Mouse (Mus musculus) CD8-positive naive resting alpha-beta T cell, adult 2 months (primary cell): ENCODE data around the gene Nudt21.

Experiments
- DNase-seq, 2 experiments: peaks; one replicate each; pipeline ENCODE4 v3.0.0; 2022; ENCODE audit warnings: low read depth in 2 of 2, low spot score in 2 of 2

The Nudt21 gene

DNA sequence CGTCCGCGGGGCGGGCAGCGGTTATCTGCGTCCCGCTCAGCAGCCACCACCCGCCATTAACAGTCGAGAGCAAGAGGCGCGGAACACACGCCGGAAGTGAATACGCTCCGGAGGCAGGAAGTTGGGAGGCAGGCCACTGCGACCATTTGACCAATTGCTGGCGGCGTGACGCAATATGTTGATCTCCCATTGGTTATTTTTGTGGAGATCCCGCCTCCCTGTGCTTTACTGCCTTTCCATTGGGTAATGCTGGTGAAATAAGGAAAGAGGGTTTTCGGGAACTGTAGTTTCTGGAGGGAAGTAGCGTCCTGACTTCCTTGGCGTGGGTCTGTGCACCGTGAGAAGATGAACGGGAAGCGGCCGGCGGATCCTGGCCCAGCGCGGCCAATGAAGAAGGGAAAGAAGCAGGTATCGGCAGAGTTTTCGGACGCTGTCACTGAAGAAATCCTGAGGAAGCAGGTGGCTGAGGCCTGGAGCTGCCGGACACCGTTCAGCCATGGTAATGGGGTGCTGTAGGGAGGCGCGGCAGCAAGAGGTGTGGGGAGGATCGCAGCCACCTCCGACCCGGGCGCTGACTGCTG is at the start of gene Nudt21, which contains the start of gene Ogfod1:
Nudt21 (minus strand) TSS at position 88 of the 581 bp plus-strand sequence.
Ogfod1 (plus strand) TSS at position 255 of the 581 bp plus-strand sequence.
- peak; percentile 90 to 93 for DNase-seq

DNA sequence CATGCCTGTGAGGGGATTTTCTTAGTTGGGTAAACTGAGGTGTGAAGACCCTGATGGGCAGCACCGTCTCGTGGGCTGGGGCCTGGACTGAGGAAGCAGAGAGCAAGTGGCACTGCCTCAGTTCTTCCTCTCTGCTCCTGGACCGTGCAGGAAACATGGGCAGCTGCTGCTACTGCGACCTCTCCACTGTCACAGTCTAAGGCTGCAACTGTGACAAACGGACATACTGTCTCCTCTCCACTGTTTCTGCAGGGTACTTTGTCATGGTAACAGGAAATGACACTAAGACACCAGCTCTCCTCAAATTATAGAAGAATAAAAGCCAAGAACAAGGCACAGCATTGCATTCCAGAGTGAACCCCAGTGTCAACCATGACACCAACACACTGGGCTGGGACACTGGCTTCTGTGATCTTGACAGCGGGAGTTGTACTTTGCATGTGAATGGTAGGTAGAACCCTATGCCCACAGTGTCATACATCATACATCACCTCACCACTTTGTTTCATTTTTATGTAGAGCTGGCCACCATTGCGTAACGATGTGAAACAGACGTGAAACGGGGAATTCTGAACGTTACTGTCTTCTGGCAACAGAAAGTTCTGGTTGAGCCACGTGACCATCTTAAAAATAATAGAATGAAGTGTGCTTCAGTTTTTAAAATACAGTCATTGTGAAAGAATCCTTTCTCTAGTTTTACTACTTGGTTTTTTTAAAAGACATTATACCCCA is 39.8 kb upstream of the Nudt21 start:
- no peak for DNase-seq

DNA sequence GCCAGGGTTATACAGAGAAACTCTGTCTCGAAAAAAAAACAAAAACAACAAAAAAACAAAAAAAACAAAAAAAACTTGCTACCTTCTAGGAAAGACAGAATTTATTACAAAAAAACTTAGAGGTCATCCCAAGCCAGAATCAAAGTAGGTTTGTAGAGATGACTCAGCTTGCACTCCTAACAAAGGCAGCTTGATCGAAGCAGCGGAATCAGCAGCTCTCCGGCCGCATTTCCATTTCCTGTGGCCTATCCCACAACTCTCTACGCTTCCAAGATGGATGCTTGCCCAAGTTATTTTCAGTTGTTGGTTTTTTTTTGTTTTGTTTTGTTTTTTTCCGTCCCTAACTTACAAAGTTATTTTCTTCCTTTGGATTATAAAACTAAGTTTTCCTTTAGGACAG is 32.0 kb upstream of the Nudt21 start:
- DNase-seq: no peak

DNA sequence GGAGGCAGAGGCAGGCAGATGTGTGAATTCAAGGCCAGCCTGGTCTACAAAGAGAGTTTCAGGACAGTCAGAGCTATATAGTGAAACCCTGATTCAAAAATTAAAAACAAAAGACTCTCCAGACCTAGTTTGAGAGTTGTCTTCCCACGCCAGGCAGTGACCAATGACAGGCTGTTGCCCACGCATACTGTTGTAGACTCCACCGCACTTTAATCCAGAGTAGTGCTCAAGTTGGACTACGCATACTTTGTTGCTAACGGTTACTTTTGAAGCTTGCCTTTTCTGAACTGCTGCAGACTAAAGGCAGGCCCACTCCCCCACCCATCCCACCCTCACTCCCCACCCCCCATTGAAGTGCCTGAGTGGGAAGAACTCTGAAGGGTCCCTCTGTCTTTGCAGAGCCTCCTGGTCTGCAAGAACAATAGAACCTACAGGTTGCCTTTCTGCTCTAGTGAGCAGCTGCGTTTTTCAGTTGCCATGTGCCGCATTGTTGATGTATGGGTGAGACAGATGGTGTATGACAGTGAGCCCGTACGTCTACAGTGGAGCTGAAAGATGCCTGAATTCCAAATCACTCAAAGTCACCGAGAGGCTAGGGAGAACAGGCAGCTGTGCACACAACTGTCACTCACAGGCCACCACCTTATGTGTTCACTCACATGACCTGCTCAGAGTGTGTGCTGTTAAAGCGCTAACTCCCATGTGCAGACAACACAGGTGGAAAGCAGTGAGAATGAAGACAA is 29.5 kb upstream of the Nudt21 start:
- no peak for DNase-seq

DNA sequence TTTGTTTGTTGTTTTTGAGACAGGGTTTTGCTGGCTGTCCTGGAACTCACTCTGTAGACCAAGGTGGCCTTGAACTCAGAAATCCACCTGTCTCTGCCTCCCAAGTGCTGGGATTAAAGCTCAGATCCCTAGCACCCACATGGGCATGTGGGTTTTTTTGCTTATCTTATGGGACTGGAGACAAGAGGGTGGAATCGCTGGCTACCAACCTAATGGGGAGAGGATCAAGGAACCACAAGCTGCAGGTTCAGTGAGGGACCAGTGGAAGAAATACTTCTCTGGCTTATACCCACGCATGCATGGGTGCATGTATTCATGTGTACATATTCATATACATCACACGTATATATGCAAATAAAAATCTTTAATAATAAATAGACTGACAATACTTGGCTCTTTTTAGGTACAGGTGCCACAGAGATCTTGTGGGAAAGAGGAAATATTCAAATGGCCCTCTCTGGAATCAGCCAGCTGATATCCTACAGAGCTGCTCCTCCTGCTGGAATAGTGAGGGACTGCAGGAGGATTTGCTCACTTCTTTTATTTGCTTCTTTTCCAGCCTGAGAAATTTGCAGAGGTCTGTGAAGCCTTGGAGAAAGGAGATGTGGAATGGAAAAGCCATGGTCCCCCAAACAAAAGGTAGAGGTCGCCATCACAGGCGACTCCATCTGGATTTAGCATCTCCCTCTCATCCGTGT is 20.5 kb upstream of the Nudt21 start:
- peak in 1 of 2 experiments; percentile 14 for DNase-seq

DNA sequence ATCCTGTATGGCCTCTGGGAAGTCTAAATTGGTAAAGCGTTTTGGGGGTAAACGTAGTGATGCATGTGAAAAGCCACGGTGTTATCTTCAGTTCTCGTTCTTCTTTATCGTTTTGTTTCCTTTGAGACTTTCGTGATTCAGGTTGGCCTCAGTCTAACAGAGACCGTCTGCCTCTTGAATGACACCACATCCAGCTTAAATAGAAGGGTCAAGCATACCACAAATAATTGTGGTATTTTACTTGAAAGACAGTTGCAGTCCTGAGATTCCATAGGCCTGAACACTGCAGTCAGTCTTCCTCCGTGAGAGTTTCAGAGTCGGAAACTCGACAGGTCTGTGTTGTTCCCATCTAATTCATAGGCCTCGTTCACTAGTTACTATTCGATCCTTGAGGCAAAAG is 15.9 kb upstream of the Nudt21 start:
- DNase-seq: no peak

DNA sequence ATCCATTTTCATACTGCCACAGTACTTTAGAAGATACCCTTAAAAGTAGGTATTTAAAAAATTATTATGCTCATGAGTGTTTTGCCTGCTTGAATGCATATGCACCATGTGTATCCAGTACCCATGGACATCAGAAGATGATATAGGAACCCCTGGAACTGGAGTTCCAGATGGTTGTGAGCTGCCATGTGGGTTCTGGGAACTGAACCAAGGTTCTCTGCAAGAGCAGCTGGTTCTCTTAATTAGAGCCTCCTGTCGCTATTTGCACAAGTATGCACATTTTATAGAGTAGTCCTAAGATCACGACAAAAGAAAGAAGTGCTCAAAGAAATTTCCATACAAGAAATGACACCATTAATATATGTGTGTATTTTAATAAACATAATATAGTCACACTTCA is 11.0 kb upstream of the Nudt21 start:
- no peak for DNase-seq

DNA sequence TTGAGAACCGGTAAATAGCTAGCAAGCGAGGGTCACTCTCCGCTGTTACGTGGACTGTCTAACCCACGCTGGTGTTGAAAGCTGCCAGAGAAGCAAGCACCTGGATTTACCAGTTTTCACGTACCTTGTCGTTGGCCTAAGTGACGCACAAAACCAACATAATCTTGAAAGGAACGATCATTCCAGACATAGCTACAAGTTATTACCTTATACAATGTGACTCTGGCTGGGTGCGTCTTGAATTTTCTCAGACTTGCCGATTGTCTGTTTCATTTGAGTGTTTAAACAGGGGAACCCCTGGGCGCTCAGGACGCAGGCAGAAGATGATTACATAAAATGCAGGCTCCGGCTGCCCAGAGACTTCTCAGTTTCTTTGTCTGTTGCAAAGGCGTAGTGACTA is 975 bp upstream of the Nudt21 start:
- DNase-seq: peak in 1 of 2 experiments; percentile 12

DNA sequence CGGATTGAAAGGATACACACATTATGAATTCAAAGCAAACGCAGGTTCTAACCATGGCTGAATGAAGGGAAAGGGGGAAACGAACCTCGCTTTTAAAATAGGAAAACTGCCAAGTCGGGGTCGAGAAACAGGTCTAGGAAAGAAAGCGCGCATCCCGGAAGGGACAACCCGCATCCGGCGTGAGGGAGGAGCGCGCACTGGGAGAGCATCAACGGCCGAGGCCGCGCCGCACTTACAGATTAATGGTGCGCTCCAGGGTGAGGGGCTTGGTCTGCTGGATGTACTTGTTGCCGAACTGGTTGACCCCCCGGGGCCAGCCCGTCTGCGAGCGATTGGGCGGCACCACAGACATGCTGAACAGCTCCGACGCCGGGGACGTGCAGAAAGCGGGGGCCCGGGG is 290 bp downstream of the Nudt21 start:
- peak; percentile 23 to 47 for DNase-seq

DNA sequence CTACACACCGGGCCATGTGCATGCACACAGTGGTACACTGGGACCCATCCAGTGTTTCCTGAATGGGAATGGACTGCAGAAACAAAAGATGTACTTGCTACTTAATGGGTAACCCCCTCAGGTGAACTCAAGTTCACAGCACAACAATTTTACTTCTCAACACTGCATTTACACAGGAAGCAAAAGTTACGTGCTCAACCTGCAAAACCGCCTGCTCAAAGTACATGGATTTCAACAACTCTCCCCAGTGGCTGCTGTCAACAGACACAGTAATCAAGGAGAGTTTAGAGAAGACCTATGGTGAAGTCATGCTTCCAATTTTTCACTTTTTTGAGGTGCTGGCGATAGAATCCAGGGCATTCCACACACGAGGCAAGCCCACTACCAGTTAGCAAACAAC is 1.6 kb downstream of the Nudt21 start:
- DNase-seq: no peak

DNA sequence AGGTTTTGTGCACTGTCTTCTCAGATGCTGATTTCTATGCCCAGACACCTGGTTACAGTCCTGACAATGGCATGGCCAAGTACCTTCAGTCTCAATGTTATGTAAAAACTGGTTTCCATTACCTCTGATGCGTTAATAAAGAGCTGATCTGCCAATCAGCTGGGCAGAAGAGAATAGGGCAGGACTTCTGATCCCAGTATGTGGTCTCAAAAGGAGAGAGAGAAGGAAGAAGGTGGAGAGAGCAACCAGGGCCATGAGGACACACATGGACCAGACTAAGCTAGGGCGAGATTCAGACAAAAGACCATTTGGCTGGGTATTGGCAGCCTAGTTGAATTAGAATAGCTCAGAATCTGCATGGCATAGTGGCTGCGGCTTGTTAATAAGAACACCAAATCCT is 3.2 kb downstream of the Nudt21 start:
- DNase-seq: no peak

DNA sequence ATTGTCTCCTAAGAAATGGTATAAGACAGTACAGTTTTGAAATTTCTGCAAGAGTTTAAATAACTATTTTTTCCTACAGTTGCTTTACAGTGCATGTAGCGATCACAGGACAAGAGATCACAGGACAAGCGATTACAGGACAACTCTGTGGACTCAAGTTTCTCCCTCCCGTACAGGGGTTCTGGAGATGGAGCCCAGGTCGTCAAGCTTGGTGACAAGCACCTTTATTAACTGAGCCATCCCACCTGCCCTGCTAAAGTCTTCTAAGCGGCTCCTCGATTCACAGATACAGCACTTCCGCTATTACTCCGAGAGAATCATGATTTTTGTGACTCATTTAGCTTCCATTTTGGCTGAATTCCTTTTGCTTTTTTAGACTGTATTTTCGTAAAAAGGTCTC is 7.1 kb downstream of the Nudt21 start:
- DNase-seq: no peak

DNA sequence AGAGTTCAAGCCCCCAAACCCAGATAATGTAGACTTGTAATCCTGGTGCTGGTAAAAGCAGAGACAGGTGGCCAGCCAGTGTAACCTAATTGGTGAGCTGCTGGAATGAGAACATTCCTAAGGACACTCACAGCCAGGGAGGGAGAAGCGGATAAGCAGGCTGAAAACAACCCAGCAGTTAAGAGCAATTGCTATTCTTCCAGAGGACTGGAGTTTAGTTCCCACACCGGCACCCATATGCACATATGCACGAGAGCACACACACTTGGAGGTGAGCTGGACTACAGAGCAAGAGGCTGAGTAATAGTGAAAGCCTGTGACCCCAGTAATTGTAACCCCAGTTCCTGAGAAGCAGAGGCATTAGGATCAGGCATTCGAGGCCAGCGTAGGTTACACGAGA is 12.9 kb downstream of the Nudt21 start:
- DNase-seq: no peak

DNA sequence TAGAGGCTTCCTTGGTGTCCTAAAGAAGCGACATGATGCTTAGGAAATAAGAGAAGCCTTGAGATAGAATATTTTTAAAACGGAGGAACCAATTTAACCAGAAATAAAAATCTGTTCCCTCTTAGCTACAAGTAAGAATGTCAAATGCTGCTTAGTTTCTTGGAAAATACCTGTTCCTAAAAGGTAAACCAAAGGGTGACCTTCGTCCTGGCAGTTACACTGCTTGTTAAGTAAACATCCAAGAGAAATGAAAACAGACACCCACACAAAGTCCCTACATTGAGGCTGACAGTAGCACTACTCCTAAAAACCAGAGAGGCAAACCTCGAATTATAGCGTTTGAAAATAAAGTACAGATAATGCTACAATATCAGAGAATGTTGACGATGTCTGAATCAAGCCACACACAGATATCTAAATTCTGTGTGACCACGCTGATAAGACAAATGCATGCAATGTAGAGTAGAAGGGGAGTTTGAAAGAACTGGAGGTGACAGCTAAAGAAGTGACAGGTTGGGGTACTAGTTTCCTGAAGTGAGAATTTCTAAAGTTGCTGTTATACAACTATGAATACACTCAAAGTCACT is 23.7 kb downstream of the Nudt21 start:
- DNase-seq: no peak

DNA sequence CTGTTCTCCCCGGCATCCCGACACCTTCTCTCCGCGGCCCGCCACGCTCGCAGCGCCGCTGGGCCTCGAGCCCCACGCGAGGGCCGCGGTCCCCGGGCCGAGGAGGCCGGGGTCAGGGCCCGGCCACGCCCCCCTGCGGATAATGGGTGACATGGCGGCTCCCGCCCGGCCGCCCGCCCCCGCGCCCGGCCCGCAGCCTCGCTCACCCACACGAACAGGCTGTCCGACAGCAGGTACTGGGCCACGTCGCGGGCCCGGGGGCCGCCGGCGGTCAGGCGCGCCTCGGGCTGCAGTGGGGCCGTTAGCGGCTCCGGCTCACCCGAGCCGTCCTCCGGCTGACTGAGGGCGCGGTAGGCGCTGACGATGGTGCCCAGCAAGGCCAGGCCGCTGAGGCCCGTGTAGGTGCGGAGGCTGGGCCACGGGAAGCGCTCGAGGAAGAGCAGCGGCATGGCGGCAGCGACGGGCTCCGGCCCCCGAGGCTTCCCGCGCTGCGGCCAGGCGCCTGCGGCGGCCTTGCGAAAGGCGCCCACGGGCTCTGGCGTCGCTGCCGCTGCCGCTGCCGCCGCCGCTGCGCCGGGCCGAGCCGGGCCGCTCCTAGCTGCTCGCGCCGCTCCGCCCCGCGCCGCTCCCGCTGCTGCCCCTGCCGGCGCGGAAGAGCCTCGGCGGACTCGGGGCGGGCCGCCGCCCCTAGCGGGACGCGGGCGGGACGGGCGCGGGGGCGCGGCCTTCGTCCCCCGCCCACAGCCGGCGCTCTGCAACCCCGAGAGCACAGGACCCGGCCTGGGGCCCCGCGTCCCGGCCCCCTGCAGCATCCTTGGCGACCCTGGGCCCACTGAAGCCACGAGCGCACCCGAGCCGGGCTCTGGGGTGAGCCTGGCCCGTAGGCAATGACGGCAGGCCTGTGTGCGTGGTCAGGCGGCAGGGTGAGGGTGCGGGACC is 24.5 kb downstream of the Nudt21 start, which contains the start of gene Amfr:
Amfr (minus strand) TSS at position 830 of the 939 bp plus-strand sequence.
- DNase-seq: peak; percentile 41 to 46

DNA sequence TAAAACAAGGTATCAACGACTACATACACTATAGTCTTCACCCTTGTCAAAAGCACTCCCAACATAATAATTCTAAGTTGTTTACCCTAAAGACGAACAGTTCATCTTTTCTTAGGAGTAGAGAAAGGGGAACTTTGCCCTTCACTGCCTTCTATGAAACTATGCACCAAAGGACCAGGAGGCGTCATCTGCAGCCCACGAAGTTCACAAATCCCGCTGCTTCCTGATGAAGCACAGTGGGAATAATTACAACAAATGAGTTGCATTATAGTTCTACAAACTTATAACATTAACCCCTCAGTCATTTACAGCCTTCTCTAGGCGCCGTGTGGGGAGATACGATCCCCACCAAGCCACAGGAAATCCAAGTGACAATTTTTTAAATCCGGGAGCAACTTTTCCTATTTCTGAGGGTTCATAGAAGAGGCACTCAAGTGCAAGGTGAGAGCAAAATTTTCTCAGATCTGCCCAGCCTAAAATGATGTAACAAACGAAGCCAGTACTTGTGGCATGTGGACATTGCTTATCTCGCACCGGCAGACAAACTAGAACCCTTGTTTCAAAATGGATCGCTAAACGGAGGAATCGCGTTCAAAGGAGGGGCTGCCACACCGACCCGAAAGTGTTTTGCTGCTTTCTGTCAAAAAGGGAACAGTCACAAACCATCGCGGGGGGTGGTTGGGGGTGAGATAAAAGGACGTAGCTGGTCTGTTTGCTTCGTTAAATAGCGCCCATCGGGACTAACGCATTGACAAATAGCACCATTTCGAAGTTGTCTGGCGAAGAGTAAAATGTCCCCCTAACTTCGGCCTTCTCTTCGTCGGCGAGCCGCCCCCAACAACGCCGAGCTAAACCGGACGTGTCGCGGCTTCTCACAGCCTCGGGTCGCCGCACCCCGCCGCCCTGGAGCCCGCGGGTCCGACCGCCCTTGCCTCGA is 25.5 kb downstream of the Nudt21 start:
- no peak for DNase-seq

DNA sequence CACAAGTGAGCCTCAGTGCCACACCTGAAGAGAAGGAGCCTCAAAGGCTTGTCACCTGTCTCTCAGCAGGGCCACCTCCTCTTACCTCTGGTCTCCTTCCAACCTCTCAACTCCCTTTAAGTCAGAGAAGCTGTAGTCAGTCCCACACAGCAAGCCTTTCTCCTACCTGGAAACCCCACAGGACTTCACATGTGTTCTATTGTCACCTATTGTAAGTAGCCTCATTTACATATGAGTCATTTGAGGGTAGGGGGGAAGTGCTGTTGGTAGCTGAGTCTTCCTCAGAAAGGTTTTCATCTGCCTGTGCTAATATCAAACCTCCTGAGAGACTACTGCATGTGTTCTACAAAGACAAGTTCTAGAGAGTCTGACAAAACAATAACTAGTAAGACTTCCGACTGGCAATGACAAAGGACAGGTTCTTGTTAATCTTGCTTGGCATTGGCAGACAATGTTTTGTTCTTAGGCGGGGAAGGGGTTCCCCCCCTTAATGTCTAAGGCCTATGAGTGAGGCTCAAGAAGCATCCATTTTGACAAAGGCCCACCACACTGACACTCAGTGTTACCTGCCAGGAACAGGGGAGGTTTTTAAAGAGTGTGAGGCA is 26.6 kb downstream of the Nudt21 start:
- no peak for DNase-seq

DNA sequence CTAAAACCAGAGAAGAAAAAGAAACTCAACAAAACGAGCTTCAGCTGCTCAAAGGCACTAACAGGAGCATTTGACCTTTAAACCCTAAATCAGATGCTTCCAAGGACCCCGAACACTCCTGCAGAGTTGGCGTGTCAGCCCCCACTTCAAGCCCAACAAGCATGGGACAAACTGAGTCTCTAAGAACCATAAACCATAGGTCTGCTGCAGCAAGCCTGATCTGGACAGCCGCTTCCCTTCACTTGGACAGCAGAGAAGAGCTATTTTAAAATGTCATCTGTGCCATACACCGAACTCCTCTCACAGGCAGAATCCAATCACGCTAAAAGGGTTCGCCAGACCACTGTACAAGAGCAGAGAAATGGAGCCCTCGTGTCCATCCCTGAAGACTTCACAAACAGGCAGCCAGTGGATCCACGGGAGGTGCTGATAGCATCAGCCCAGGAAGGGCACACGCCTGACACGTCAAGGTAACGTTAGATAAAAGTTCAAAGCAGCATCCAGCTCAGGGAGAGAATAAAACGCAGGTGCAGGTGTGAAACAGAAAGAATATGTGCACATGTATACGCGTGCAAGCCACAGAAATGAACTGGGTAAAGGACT is 27.5 kb downstream of the Nudt21 start:
- DNase-seq: no peak
